Mouse (Mus musculus) MEL (cell line): ENCODE results near the gene Apc2. TPM values are rescaled to one million over a fixed set of nuclear protein-coding genes. Genes with fewer than 3 reads are reported as not detected.

Experiments used
- DNase-seq: peaks from one replicate; pipeline ENCODE4 v3.0.0; 2011; ENCODE audit warnings: low read depth, low spot score
- H3K27ac ChIP-seq: 2 replicates; pipeline ENCODE4 v1.5.1; 2012; ENCODE audit warnings: low read depth, mild to moderate bottlenecking, control low read depth, low read length, moderate library complexity; ENCODE audit not compliant: control insufficient read depth
- H3K27me3 ChIP-seq, 2 experiments: fragments of 150-350 bp in 1 of 2; sonication (generic) in 1 of 2; 2 replicates each; pipeline ENCODE4 v1.6.1; 2012; ENCODE audit warnings: low read length in 2 of 2, mild to moderate bottlenecking in 2 of 2, improper control_type of control experiment in 1 of 2, moderate library complexity in 1 of 2; ENCODE audit not compliant: insufficient read depth in 2 of 2, control insufficient read depth in 1 of 2
- H3K36me3 ChIP-seq, 2 experiments: 2 replicates each; pipeline ENCODE4 v1.6.1; 2012 to 2014; ENCODE audit warnings: low read length in 2 of 2, improper control_type of control experiment in 1 of 2, inconsistent platforms in 1 of 2, mild to moderate bottlenecking in 1 of 2; ENCODE audit not compliant: insufficient read depth in 2 of 2, control insufficient read depth in 1 of 2
- H3K4me1 ChIP-seq, 2 experiments: fragments of 150-350 bp in 1 of 2; sonication (generic) in 1 of 2; 2 replicates each; pipeline ENCODE4 v1.6.1; 2012; ENCODE audit warnings: low read length in 2 of 2, improper control_type of control experiment in 1 of 2, mild to moderate bottlenecking in 1 of 2; ENCODE audit not compliant: insufficient read depth in 2 of 2, control insufficient read depth in 1 of 2
- H3K4me3 ChIP-seq, 2 experiments: fragments of 150-350 bp in 1 of 2; sonication (generic) in 1 of 2; 2 replicates each; pipeline ENCODE4 v1.5.1; 2012; ENCODE audit warnings: low read depth in 2 of 2, low read length in 2 of 2, mild to moderate bottlenecking in 2 of 2, moderate library complexity in 2 of 2, control low read depth in 1 of 2, improper control_type of control experiment in 1 of 2; ENCODE audit not compliant: control insufficient read depth in 1 of 2, insufficient read depth in 1 of 2
- H3K79me2 ChIP-seq: 2 replicates; pipeline ENCODE4 v1.6.1; 2012; ENCODE audit warnings: mild to moderate bottlenecking, low read length, moderate library complexity; ENCODE audit not compliant: control insufficient read depth, poor library complexity, insufficient read depth
- H3K9ac ChIP-seq: 2 replicates; pipeline ENCODE4 v1.6.1; 2012; ENCODE audit warnings: low read depth, mild to moderate bottlenecking, control low read depth, low read length, moderate library complexity; ENCODE audit not compliant: control insufficient read depth, poor library complexity, severe bottlenecking
- H3K9me3 ChIP-seq: fragments of 150-350 bp; sonication (generic); replicated peaks from 2 replicates; pipeline ENCODE4 v1.6.1; 2012; ENCODE audit warnings: mild to moderate bottlenecking, low read length, improper control_type of control experiment, moderate library complexity; ENCODE audit not compliant: insufficient read depth
- CHD2 ChIP-seq: IDR thresholded peaks from 2 replicates; pipeline ENCODE4 v1.6.1; 2011; ENCODE audit warnings: low read length, improper control_type of control experiment
- CTCF ChIP-seq, 3 experiments: IDR thresholded peaks in 2 of 3; conservative IDR thresholded peaks in 1 of 3; 2 replicates each; pipeline ENCODE4 v1.5.1; 2011 to 2012; ENCODE audit warnings: low read length in 3 of 3, low read depth in 2 of 3, mild to moderate bottlenecking in 2 of 3, improper control_type of control experiment in 1 of 3, inconsistent platforms in 1 of 3, mixed read lengths in 1 of 3, moderate library complexity in 1 of 3; ENCODE audit not compliant: control insufficient read depth in 1 of 3, insufficient read depth in 1 of 3, poor library complexity in 1 of 3, severe bottlenecking in 1 of 3
- EP300 ChIP-seq, 2 experiments: IDR thresholded peaks; 2 replicates each; pipeline ENCODE4 v1.6.1; 2011; ENCODE audit warnings: improper control_type of control experiment in 2 of 2, low read length in 2 of 2, low read depth in 1 of 2, mild to moderate bottlenecking in 1 of 2
- GATA1 ChIP-seq: IDR thresholded peaks from 2 replicates; pipeline ENCODE4 v1.6.1; 2011; ENCODE audit warnings: low read depth, low read length, improper control_type of control experiment
- MAX ChIP-seq: IDR thresholded peaks from 2 replicates; pipeline ENCODE4 v1.6.1; 2011; ENCODE audit warnings: low read length, improper control_type of control experiment
- MYC ChIP-seq: IDR thresholded peaks from 2 replicates; pipeline ENCODE4 v1.6.1; 2011; ENCODE audit warnings: low read depth, mild to moderate bottlenecking, low read length, improper control_type of control experiment, moderate library complexity
- NELFE ChIP-seq: IDR thresholded peaks from 2 replicates; pipeline ENCODE4 v1.6.1; 2011; ENCODE audit warnings: low read depth, low read length, improper control_type of control experiment
- NRF1 ChIP-seq: IDR thresholded peaks from 2 replicates; pipeline ENCODE4 v1.6.1; 2014; ENCODE audit warnings: low read depth, mild to moderate bottlenecking, inconsistent platforms, low read length, improper control_type of control experiment, moderate library complexity; ENCODE audit not compliant: poor library complexity, insufficient read depth, severe bottlenecking
- POLR2AphosphoS2 ChIP-seq: IDR thresholded peaks from 2 replicates; pipeline ENCODE4 v1.6.1; 2011; ENCODE audit warnings: low read length, improper control_type of control experiment
- RAD21 ChIP-seq: IDR thresholded peaks from 2 replicates; pipeline ENCODE4 v1.6.1; 2011; ENCODE audit warnings: mild to moderate bottlenecking, low read depth, low read length, improper control_type of control experiment
- TAL1 ChIP-seq: IDR thresholded peaks from 2 replicates; pipeline ENCODE4 v1.6.1; 2012; ENCODE audit warnings: mild to moderate bottlenecking, inconsistent platforms, low read length, moderate library complexity, mixed read lengths
- USF1 ChIP-seq: IDR thresholded peaks from 2 replicates; pipeline ENCODE4 v1.6.1; 2014; ENCODE audit warnings: low read depth, mild to moderate bottlenecking, inconsistent platforms, low read length, improper control_type of control experiment, moderate library complexity
- USF2 ChIP-seq, 2 experiments: IDR thresholded peaks; 2 replicates each; pipeline ENCODE4 v1.6.1; 2011 to 2012; ENCODE audit warnings: improper control_type of control experiment in 2 of 2, low read length in 2 of 2, borderline replicate concordance in 1 of 2, inconsistent platforms in 1 of 2, low read depth in 1 of 2, mild to moderate bottlenecking in 1 of 2; ENCODE audit not compliant: insufficient read depth in 1 of 2
- ZMIZ1 ChIP-seq: IDR thresholded peaks from 2 replicates; pipeline ENCODE4 v1.6.1; 2012; ENCODE audit warnings: low read depth, mild to moderate bottlenecking, inconsistent platforms, low read length, improper control_type of control experiment, moderate library complexity
- ZNF384 ChIP-seq: IDR thresholded peaks from 2 replicates; pipeline ENCODE4 v1.6.1; 2012; ENCODE audit warnings: low read depth, mild to moderate bottlenecking, inconsistent platforms, low read length, improper control_type of control experiment
- polyA plus RNA-seq, 2 experiments: library from polyadenylated mRNA; stranded (reverse) in 1 of 2; unstranded in 1 of 2; fragments of >175 nt in 1 of 2; fragments of >200 nt in 1 of 2; gene quantifications; 2 replicates each; pipeline versions ENCODE4 v1.2.1 to v1.2.4; 2012; ENCODE audit warnings: low replicate concordance in 2 of 2, low read depth in 1 of 2; ENCODE audit not compliant: insufficient read length in 2 of 2, insufficient read depth in 1 of 2, missing spikeins in 1 of 2
- total RNA-seq: library from RNA; depleted of rRNA; stranded (reverse); fragments of 300-350 nt; gene quantifications from 2 replicates; pipeline ENCODE4 v1.2.3, GENCODE M21; 2012

Gene Apc2
- total and polyA plus RNA-seq, 3 experiments = 0.58 to 1.2 TPM; not detected in 1

- Histone ChIP-seq H3K4me1 (peaks cover 0 to 13% of the 10 kb centered on the region in 2 experiments; a peak in 2 of 4 replicates), H3K27me3 (no peaks in the 10 kb centered on the region), H3K79me2 (no peaks in the 10 kb centered on the region)
Observed at GRCm38 (mm10) chr10:80300672-80301181, 5.0 kb downstream of the Apc2 start.

DNA sequence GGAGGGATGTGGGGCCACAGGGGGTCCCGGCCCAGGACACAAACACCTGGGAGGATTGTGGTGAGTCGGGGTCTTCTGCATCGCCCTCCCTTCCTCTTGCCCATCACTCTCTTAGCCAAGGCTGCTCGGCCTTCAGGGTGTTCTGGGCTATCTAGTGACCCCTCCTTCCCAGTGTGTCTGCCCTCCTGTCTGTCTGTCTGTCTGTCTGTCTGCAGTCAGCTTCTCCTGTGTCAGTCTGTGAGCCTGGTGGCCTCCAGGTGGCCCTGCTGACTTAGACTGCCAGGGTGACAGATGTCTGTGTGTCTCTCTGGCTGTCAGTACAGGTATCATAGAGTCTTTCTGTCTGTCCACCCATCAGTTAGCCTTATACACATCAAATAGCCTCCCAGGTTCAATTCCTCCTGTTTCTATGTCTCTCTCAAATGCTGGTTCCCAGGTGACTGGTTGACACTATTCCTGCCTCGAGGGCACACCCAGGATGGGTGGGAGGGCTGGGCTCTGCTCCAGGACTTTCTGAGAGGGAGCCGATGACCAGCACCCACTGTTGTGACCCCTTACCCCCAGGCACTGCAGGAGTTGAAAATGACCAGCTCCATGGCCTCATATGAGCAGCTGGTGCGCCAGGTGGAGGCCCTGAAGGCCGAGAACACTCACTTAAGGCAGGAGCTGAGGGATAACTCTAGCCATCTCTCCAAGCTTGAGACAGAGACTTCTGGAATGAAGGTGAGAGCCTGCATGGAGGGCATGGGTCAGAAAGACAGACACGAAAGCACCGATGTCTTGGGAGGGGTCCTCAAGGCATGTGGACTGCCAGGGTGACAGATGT is 5.7 kb downstream of the Apc2 start:
- Histone ChIP-seq H3K4me3 (no peak overlapping the region), H3K36me3 (no peaks in the 10 kb centered on the region), H3K9ac (no peak overlapping the region), H3K9me3 (no peaks in the 10 kb centered on the region), H3K27ac (no peak overlapping the region), H3K27me3 (no peaks in the 10 kb centered on the region), H3K79me2 (no peaks in the 10 kb centered on the region), H3K4me1 (peaks cover 0 to 13% of the 10 kb centered on the region in 2 experiments; a peak in 2 of 4 replicates)
- no peak for TF ChIP-seq ZNF384
- no peak for DNase-seq

More at GRCm38 (mm10) chr10:80300672-80301181, 5.0 kb downstream of the Apc2 start:
- no peak for DNase-seq
- no peak overlapping the region for H3K9ac ChIP-seq
- no peak overlapping the region for H3K4me3 ChIP-seq
- H3K9me3 ChIP-seq = no peaks in the 10 kb centered on the region
- no peak overlapping the region for H3K27ac ChIP-seq
- TF ChIP-seq NELFE = no peak
- no peak for TF ChIP-seq EP300 (IDR thresholded peaks at IDR 0.05; ENCODE audit: low read depth in 1 of 2, low read length in 2 of 2)
- no peak for TF ChIP-seq ZNF384
- TF ChIP-seq USF2 (IDR thresholded peaks at IDR 0.05; ENCODE audit: borderline replicate concordance in 1 of 2, insufficient read depth in 1 of 2, low read depth in 1 of 2, low read length in 2 of 2) = no peak
- no peak for TF ChIP-seq MYC
- no peak for TF ChIP-seq USF1
- TF ChIP-seq TAL1 = no peak
- no peak for TF ChIP-seq MAX
- TF ChIP-seq NRF1 = no peak
- TF ChIP-seq GATA1 = no peak
- TF ChIP-seq RAD21 = no peak
- no peak for TF ChIP-seq POLR2AphosphoS2
- TF ChIP-seq ZMIZ1 = no peak
- TF ChIP-seq CTCF (IDR thresholded peaks at IDR 0.05 in 2 of 3, conservative IDR thresholded peaks at IDR 0.05 in 1 of 3; ENCODE audit: control insufficient read depth in 1 of 3, insufficient read depth in 1 of 3, low read depth in 2 of 3, low read length in 3 of 3, poor library complexity in 1 of 3, severe bottlenecking in 1 of 3) = no peak
- TF ChIP-seq CHD2 = no peak
- no peaks in the 10 kb centered on the region for H3K36me3 ChIP-seq
